Mouse (Mus musculus) forebrain, embryonic 15.5 days (tissue): Measurements from ENCODE around the gene Pear1. TPM values are rescaled to one million over a fixed set of nuclear protein-coding genes. Genes with fewer than 3 reads are reported as not detected.

Source experiments
- ATAC-seq: fragments of 200-750 bp; cut with Nextera tagmentation; replicated peaks from 2 replicates; pipeline ENCODE4 v1.8.0; 2017; ENCODE audit warnings: mild to moderate bottlenecking, moderate TSS enrichment, moderate library complexity
- H3K27ac ChIP-seq: fragments of 300-500 bp; sonication (generic); replicated peaks from 2 replicates; pipeline ENCODE4 v1.5.1; 2015; ENCODE audit warnings: mild to moderate bottlenecking, inconsistent platforms
- H3K27me3 ChIP-seq: fragments of 300-500 bp; sonication (generic); 2 replicates; pipeline ENCODE4 v1.6.1; 2015; ENCODE audit warnings: inconsistent platforms
- H3K36me3 ChIP-seq: fragments of 300-500 bp; sonication (generic); 2 replicates; pipeline ENCODE4 v1.6.1; 2015; ENCODE audit warnings: mild to moderate bottlenecking, inconsistent platforms
- H3K4me1 ChIP-seq: fragments of 300-500 bp; sonication (generic); 2 replicates; pipeline ENCODE4 v1.6.1; 2015; ENCODE audit warnings: inconsistent platforms
- H3K4me2 ChIP-seq: fragments of 300-500 bp; sonication (generic); replicated peaks from 2 replicates; pipeline ENCODE4 v1.6.1; 2015; ENCODE audit warnings: mild to moderate bottlenecking, inconsistent platforms
- H3K4me3 ChIP-seq: fragments of 300-500 bp; sonication (generic); 2 replicates; pipeline ENCODE4 v1.5.1; 2015; ENCODE audit warnings: mild to moderate bottlenecking, inconsistent platforms
- H3K9ac ChIP-seq: fragments of 300-500 bp; sonication (generic); replicated peaks from 2 replicates; pipeline ENCODE4 v1.6.1; 2015; ENCODE audit warnings: mild to moderate bottlenecking, inconsistent platforms
- H3K9me3 ChIP-seq: fragments of 300-500 bp; sonication (generic); 2 replicates; pipeline ENCODE4 v1.6.1; 2016; ENCODE audit warnings: inconsistent platforms
- WGBS: fragments of 180-500 bp; shearing (Covaris S2); methylation state at CpG from one replicate; pipeline ENCODE4 v1.1.7; 2015; ENCODE audit warnings: mixed read lengths; 5-methylcytosine and 5-hydroxymethylcytosine counted together
- polyA plus RNA-seq: library from polyadenylated mRNA; unstranded; fragments of >200 nt; fragmentation: Nextera tagmentation; extraction: Ambion mirVana; gene quantifications from 2 replicates; pipeline ENCODE4 v1.2.1, GENCODE M21; 2015

Gene Pear1
- polyA plus RNA-seq, 1 experiment from 2014 or later = 4.7 TPM

DNA sequence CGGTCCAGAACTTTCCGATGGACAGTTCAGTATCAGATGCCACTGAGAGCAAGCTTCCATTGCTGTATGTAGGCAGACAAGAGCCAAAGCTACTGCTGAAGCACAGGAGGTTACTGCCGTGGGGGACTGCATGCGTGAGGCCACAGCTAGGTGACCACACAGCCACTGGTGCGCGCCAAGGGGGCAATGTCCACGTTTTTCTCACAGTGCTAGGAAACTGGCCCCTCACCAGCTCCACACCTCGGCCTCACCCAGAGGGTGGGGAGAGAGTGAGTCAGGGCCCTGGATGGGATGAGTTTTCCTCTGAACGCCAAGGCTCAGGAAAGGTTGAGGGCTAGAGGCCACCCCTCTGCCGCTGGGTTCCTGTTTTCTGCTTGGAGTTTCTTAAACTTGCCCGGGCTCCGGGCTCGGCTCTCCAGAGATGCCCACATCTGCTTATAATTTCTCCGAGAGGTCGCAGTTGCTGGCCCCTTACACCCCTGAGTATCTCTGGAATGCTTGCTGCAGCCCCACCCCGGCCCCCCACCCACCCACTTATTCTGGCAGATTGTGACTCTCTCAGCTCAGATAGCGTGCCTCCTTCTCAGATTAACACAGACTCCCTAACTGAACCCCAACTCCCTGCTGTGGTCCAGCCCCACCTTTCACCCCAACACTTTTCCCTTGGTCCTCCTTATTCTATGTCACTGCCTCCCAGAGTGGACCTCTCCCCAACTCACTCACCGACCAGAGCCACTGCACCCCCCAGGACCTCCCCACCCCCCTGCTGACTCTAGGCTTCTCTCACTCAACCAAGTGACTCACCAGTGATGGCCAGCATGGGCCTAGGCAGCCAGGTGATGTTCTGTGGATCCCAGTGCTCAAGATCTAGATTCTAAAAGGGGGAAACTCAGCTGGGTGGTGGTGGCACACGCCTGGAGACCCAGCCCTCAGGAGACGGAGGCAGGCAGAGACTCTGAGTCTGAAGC is 62.4 kb downstream of the Pear1 start:
- Histone ChIP-seq H3K4me3 (no peak overlapping the region), H3K4me1 (peaks cover 5% of the 10 kb centered on the region; the same call in 1 of the 2 replicates), H3K9ac (no peak overlapping the region), H3K27ac (no peak overlapping the region), H3K9me3 (no peaks in the 10 kb centered on the region), H3K27me3 (no peaks in the 10 kb centered on the region), H3K4me2 (no peak overlapping the region), H3K36me3 (no peaks in the 10 kb centered on the region)
- ATAC-seq = no peak
- WGBS = 77% methylated on average over 20 of the region's 20 CpGs

GRCm38 (mm10) chr3:87758641-87759040 is 65.5 kb downstream of the Pear1 start:
- no peak overlapping the region for H3K9ac ChIP-seq
- no peaks in the 10 kb centered on the region for H3K27me3 ChIP-seq
- H3K27ac ChIP-seq = no peak overlapping the region
- no peak overlapping the region for H3K4me3 ChIP-seq
- peaks cover 11% of the 10 kb centered on the region for H3K4me1 ChIP-seq
- no peak overlapping the region for H3K4me2 ChIP-seq
- no peaks in the 10 kb centered on the region for H3K9me3 ChIP-seq
- ATAC-seq = no peak
- 40% methylated on average over 5 of the region's 5 CpGs for WGBS
- no peaks in the 10 kb centered on the region for H3K36me3 ChIP-seq

GRCm38 (mm10) chr3:87756488-87756887 is 67.6 kb downstream of the Pear1 start:
- Histone ChIP-seq H3K27me3 (no peaks in the 10 kb centered on the region), H3K9me3 (no peaks in the 10 kb centered on the region), H3K9ac (peak overlapping the region; percentile 44; the same call in 1 of the 2 replicates), H3K36me3 (no peaks in the 10 kb centered on the region), H3K4me3 (peak overlapping the region; percentile 31; the same call in 1 of the 2 replicates), H3K27ac (no peak overlapping the region), H3K4me1 (peaks cover 8% of the 10 kb centered on the region), H3K4me2 (peak overlapping the region; percentile 52)
- WGBS = 56% methylated on average over 20 of the region's 20 CpGs
- ATAC-seq = peak; percentile 33; the same call in 1 of the 2 replicates

DNA sequence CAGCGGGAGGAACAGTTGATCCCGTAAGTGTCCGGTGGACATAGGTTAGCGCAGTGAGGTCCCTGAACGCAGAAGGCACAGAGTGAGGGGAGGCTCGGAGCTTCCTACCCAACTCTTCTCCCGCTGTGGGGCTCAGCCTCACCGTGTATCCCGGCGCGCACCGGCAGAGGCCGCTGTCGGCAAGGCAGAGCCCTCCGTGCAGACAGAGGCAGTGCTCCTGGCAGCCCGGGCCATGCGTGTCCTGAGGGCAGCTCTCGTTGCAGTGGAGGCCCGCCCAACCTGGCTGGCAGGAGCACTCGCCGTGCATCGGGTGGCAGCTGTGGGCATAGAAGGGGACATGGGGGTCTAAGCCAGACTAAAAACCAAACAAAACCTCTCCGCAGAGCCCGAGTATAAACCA is 68.1 kb downstream of the Pear1 start:
- H3K36me3 ChIP-seq = no peaks in the 10 kb centered on the region
- peak overlapping the region; percentile 31 for H3K4me3 ChIP-seq
- 2% methylated on average over 24 of the region's 24 CpGs for WGBS
- H3K27ac ChIP-seq = no peak overlapping the region
- ATAC-seq = peak; percentile 92
- H3K9ac ChIP-seq = peak overlapping the region; percentile 44
- peak overlapping the region; percentile 52 for H3K4me2 ChIP-seq
- no peaks in the 10 kb centered on the region for H3K27me3 ChIP-seq
- peaks cover 8% of the 10 kb centered on the region for H3K4me1 ChIP-seq
- no peaks in the 10 kb centered on the region for H3K9me3 ChIP-seq

- ATAC-seq = no peak
- no peaks in the 10 kb centered on the region for H3K9me3 ChIP-seq
- peaks cover 8% of the 10 kb centered on the region for H3K4me1 ChIP-seq
- H3K27ac ChIP-seq = no peak overlapping the region
- no peaks in the 10 kb centered on the region for H3K27me3 ChIP-seq
- H3K4me2 ChIP-seq = no peak overlapping the region
- H3K36me3 ChIP-seq = no peaks in the 10 kb centered on the region
- WGBS = 78% methylated on average over 13 of the region's 13 CpGs
- H3K9ac ChIP-seq = no peak overlapping the region
- no peak overlapping the region for H3K4me3 ChIP-seq
Measured at GRCm38 (mm10) chr3:87753829-87754228, 70.3 kb downstream of the Pear1 start.

- H3K9ac ChIP-seq = no peak overlapping the region
- WGBS = 87% methylated on average over 3 of the region's 3 CpGs
- no peak overlapping the region for H3K4me2 ChIP-seq
- no peaks in the 10 kb centered on the region for H3K9me3 ChIP-seq
- H3K27ac ChIP-seq = no peak overlapping the region
- H3K4me1 ChIP-seq = peaks cover 8% of the 10 kb centered on the region
- H3K27me3 ChIP-seq = no peaks in the 10 kb centered on the region
- no peak overlapping the region for H3K4me3 ChIP-seq
- H3K36me3 ChIP-seq = no peaks in the 10 kb centered on the region
- no peak for ATAC-seq
Measured at GRCm38 (mm10) chr3:87752567-87752966, 71.5 kb downstream of the Pear1 start.

- Histone ChIP-seq H3K36me3 (no peaks in the 10 kb centered on the region), H3K9me3 (no peaks in the 10 kb centered on the region), H3K27ac (no peak overlapping the region), H3K27me3 (no peaks in the 10 kb centered on the region), H3K4me1 (0 out of 2 replicates have a peak, but pooled peaks cover 5% of the 10 kb centered on the region), H3K9ac (no peak overlapping the region), H3K4me2 (no peak overlapping the region), H3K4me3 (no peak overlapping the region)
- no peak for ATAC-seq
- WGBS = 92% methylated on average over 12 of the region's 12 CpGs
Measured at GRCm38 (mm10) chr3:87749977-87750376, 74.1 kb downstream of the Pear1 start.

- 16% methylated on average over 5 of the region's 5 CpGs for WGBS
- Histone ChIP-seq H3K4me3 (no peak overlapping the region), H3K4me2 (no peak overlapping the region), H3K36me3 (no peaks in the 10 kb centered on the region), H3K4me1 (0 out of 2 replicates have a peak, but pooled peaks cover 5% of the 10 kb centered on the region), H3K27me3 (no peaks in the 10 kb centered on the region), H3K27ac (no peak overlapping the region), H3K9me3 (no peaks in the 10 kb centered on the region), H3K9ac (no peak overlapping the region)
- no peak for ATAC-seq
Measured at GRCm38 (mm10) chr3:87749036-87749435, 75.1 kb downstream of the Pear1 start.

- Histone ChIP-seq H3K9ac (no peak within 1 kb of the TSS), H3K36me3 (no peaks in the 10 kb centered on the region), H3K9me3 (no peaks in the 10 kb centered on the region), H3K27me3 (no peaks in the 10 kb centered on the region), H3K4me2 (no peak within 1 kb of the TSS), H3K27ac (no peak within 1 kb of the TSS), H3K4me3 (no peak within 1 kb of the TSS), H3K4me1 (0 out of 2 replicates have a peak, but pooled peaks cover 5% of the 10 kb centered on the region)
- WGBS = 47% methylated on average over 13 of the region's 13 CpGs
- no peak for ATAC-seq
Measured at GRCm38 (mm10) chr3:87748431-87748830, 75.7 kb downstream of the Pear1 start, which contains the start of gene Lrrc71. Gene Lrrc71 (minus strand): TSS chr3:87748625.

DNA sequence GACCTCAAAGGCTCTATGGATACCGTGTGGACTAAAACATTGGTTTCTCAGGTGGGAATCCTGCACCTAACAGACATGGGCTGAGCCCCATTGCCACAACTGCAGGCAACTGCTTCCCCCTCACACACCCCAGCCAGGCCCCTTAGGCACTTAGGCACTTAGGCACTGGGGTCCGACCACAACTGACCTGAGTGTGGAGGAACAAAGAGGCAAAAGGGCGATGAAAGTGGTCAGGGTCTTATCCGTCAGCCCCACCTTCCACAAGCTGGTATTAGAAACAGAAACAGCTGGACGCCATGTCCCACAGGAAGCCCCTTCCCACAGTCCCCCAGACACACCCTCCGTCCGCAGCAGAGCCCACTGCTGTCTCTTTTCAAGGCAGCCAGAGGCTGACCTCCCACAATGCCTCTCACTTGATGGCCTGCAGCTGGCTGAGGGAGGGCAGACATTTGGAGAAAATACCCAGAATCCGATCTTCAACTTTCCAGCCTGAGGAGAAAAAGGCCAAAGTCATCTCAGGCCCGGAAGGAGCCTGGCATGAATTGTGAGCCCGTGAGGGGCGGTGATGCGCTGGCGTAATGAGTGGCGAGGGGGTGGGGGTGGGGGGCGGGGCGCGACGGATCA is 79.0 kb downstream of the Pear1 start:
- Histone ChIP-seq H3K9me3 (no peaks in the 10 kb centered on the region), H3K9ac (no peak overlapping the region), H3K27me3 (no peaks in the 10 kb centered on the region), H3K27ac (no peak overlapping the region), H3K36me3 (no peaks in the 10 kb centered on the region), H3K4me2 (peak overlapping the region; percentile 6; the same call in 1 of the 2 replicates), H3K4me1 (0 out of 2 replicates have a peak, but pooled peaks cover 5% of the 10 kb centered on the region), H3K4me3 (no peak overlapping the region)
- no peak for ATAC-seq
- WGBS = 42% methylated on average over 18 of the region's 18 CpGs

- Histone ChIP-seq H3K4me2 (no peak overlapping the region), H3K4me1 (0 out of 2 replicates have a peak, but pooled peaks cover 5% of the 10 kb centered on the region), H3K36me3 (peaks cover 9% of the 10 kb centered on the region; the same call in 1 of the 2 replicates), H3K9ac (no peak overlapping the region), H3K27ac (no peak overlapping the region), H3K9me3 (no peaks in the 10 kb centered on the region), H3K27me3 (no peaks in the 10 kb centered on the region), H3K4me3 (no peak overlapping the region)
- ATAC-seq = no peak
- WGBS = 73% methylated on average over 4 of the region's 4 CpGs
Measured at GRCm38 (mm10) chr3:87743927-87744326, 80.2 kb downstream of the Pear1 start.

DNA sequence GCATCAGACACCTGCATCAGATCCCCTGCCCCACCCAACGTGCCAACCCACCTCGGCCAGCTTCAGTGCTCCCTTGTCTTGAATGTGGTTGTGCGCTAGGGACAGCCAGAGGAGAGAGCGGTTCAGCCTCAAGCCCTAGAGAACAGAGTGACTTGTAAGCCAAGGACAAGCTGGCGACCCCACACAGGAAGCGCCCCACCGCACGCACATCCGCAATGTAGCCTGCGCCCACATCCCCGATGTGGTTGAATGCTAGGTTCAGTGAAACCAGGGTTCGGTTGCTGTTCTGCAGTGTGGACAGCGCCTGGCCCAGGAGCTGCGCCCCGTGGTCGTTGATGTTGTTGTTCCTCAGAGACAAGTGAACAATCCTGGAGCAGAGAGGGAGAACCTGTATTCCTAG is 81.4 kb downstream of the Pear1 start:
- 91% methylated on average over 16 of the region's 16 CpGs for WGBS
- Histone ChIP-seq H3K4me2 (no peak overlapping the region), H3K27ac (no peak overlapping the region), H3K27me3 (no peaks in the 10 kb centered on the region), H3K4me3 (no peak overlapping the region), H3K9me3 (no peaks in the 10 kb centered on the region), H3K36me3 (peaks cover 17% of the 10 kb centered on the region), H3K4me1 (0 out of 2 replicates have a peak, but pooled peaks cover 5% of the 10 kb centered on the region), H3K9ac (no peak overlapping the region)
- no peak for ATAC-seq
